Mouse (Mus musculus) yolk sac, embryonic 10.5 days (tissue): Measurements from ENCODE around the gene Nexn.
"Not testable (repeated sequence)": the region's sequence is repeated elsewhere in the genome, so short reads cannot be mapped to it uniquely, and the experiment has no call there.

Experiments
- DNase-seq: peaks from one replicate; pipeline ENCODE4 v3.0.0-alpha.2; 2017; ENCODE audit warnings: low spot score

The Nexn gene

DNA sequence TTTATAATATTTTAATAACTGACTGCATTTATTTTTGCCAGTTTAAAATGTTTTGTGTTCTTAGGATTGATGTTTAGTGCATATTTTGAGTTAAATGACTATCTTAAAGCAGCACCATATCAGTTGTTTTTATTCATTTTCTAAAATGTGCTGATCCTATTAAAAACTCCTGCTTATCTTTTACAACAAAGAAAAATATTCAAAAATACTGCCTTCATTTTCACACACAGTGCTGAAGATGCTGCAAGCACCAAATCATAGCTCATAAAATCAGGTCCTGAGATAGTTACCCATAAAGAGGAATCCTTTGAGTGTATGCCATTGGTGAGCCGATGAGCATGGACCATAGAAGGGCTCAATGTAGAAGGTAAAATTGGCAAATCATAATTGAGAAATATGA is 30.9 kb downstream of the Nexn start:
- no peak for DNase-seq

- no peak for DNase-seq
Measured at GRCm38 (mm10) chr3:152231333-152232100, 34.6 kb downstream of the Nexn start.

- DNase-seq = no peak
Measured at GRCm38 (mm10) chr3:152229271-152229670, 36.9 kb downstream of the Nexn start.

DNA sequence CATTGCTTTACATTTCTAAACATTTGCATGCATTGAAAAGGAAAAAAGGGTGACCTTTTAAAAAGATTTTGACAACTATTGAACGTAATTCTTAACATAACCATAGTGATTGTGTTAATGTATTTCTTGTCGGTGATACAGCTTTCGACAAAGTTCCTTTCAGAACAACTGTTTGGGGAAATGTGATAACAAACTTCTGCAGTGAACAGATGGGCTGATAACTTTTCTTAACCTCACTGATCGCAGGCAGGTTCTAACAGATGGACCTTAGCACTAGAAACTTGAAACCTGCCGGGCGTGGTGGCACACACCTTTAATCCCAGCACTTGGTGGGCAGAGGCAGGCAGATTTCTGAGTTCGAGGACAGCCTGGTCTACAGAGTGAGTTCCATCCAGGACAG is 37.3 kb downstream of the Nexn start:
- no peak for DNase-seq

GRCm38 (mm10) chr3:152225906-152226305 is 40.2 kb downstream of the Nexn start:
- DNase-seq = no peak

DNA sequence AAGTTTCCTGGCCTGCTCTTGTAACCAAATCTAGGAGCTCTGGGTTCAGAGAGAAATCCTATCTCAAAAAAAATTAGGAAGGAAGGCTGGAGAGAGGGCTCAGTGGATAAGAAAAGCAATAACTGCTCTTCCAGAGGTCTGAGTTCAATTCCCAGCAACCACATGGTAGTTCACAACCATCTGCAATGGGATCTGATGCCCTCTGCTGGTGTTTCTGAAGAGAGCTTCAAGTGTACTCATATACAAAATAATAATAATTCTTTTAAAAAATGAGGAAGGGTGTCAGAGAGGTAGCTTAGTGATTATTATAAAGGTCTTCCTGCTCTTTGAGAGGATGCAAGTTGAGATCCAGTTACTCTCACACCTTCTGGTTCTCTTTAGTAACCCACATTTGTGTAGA is 41.2 kb downstream of the Nexn start:
- DNase-seq = no peak

DNA sequence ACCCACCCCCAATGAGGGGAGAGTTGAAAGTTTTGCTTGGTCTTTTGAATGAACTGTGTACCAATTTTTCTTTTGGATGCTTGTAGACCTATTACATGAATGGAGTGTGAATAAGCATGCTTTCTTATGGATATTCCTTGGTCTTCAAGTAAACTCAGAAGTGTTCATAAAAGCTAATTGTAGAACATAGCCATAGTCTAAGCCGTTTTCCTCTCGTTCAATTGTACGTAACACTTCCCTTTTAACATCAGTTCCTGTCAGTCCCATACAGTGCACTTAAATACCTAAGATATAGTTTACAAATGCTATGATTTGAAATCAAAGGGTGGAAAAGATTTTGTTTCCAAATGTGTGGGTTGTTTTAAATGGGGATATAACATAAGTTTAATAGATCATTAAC is 52.7 kb downstream of the Nexn start:
- DNase-seq = no peak

GRCm38 (mm10) chr3:152211731-152212279 is 54.3 kb downstream of the Nexn start:
- no peak for DNase-seq

- DNase-seq = peak; percentile 65
Measured at GRCm38 (mm10) chr3:152210728-152211391, 55.3 kb downstream of the Nexn start.

DNA sequence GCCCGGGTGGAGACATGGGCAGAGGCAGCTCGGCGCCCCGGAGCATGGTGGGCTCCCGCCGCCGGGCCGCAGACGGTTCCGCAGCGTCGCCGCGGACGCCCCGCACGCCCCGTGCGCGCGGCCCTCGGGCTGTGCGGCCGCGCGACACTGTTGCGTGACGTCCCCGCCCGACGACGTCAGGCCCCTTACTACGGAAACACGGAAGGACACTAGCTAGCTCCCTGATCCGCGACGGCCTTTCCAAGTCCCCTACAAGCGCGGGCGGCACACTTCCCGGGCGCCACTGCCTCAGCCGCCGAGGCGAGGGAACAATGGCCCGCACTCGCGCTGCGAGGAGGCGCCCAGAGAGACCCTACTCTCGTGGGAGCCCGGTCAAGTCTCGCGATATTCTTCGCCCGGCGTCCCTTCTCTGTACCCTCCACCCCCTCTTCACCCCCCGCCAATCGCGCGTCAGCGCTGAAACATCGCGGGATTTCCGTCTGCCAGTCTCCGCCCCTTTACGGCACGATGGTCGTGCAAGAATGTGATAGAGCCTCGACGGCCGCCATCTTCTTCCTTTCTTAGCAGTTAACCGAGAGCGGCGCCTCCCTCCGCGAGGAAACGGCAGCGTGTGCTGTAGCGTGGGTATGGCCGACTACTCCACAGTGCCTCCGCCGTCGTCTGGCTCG is 56.0 kb downstream of the Nexn start, which contains the start of the genes Dnajb4 and Fubp1:
Dnajb4 (minus strand) TSS at position 336 of the 668 bp plus-strand sequence.
Fubp1 (plus strand) TSS at position 456 of the 668 bp plus-strand sequence.
- peak; percentile 100 for DNase-seq

GRCm38 (mm10) chr3:152209177-152209966 is 56.8 kb downstream of the Nexn start:
- no peak for DNase-seq

DNA sequence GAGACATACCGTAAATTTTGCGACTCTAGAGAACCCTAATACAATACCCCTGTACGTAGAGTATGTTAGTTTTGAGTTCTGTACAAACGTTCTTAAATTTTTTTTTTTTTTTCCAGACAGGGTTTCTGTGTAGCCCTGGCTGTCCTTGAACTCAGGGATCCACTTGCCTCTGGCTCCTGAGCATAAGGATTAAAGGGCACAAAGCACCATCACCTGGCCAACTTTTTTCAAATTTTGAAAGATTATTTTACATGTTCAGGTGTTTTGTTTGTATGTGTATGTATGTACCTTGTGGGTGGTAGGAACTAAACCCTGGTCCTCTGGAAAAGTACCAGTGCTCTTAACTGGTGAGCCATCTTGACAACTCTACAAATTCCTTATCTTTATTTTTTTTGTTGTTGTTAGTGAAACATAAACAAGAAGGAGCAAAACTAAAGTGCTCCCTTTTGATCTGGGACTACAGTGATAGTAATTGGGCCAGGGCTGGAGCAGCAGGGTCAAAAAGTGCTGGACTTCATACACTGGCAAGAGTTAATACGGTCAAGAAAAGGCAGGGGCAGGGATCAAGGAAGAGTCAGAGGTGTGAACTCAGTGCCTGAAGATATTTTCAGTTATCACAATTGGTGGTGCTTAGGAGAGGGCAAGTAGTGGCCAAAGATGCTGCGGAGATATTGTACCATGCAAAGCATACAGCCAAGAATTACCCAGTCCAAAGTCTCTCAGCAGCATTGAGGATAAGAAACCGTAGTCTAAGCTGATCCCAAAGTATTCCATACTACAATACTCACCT is 57.9 kb downstream of the Nexn start:
- no peak for DNase-seq

DNA sequence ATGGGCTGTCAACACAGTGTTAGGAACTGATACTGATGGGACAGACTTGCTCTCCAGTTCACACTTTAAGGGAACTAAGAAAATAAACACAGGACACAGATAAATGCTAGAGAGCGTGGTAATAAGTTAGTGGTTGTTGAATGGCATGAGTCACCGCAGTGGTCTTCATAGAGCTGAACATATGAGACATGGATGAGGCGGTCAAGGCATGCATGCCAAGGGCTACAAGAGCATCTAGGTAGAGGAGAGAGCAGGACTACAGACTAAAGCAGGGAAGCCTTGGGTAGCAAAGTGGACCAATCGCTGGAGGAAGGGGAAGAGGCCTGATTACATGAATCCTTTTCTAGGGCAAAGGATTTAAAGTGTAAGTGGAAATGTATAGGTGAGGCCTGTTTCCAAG is 59.0 kb downstream of the Nexn start:
- no peak for DNase-seq

DNA sequence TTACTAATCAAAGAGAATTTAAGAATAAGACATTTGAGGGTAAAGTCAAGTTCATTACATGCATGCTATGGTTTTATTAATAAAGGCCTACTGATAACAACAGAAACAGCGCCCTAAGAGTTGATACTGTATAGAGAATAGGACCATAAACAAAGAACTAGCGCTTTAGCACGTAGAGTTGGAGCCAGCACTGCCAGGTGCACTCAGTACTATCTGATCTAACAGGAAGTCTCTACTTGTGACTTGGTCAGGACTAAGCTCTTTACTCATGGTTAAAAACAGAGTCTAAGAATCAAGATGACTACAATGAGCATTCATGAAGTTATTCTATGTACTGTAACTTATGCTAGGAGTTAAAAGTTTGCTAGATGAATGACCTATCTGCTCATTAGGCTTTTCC is 61.6 kb downstream of the Nexn start:
- no peak for DNase-seq

DNA sequence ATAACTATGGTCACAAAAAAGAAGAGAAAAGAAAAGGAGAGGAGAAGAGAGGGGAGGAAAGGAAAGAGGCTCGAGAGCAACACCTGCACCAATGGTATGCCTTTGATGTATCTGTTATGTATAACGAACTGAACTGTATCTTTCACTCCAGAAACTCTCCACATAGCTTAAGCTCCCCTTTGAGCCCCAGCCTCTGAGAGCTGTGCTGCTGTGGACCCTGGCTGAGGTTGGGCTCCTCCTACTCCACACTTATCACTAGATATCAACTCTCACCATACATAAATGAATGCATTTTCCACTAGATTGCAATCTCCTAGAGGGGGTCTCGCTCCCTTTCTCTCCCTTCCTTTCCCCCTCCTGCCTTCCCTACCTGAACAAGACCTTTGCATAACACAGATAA is 62.2 kb downstream of the Nexn start:
- DNase-seq = no peak

DNA sequence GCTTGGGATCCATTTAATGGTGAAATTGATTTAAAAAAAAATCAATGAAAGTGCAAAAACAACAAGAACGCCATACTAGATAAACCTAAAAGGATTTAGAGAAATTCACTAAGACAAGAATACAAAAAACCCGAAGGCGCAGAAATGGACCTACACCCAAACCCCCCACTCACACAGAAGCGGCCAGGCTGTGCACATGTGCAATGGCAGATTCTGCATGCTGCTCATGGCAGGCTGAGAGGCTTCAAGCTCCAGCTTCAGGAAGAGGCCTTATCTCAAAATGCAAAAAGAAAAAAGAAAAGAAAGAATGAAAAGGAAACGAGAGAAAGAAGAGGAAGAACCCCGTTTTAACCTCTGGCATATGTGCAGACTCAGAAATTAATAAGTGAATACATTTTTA is 62.7 kb downstream of the Nexn start:
- no peak for DNase-seq

- DNase-seq = no peak
Measured at GRCm38 (mm10) chr3:152202942-152203341, 63.2 kb downstream of the Nexn start.

DNA sequence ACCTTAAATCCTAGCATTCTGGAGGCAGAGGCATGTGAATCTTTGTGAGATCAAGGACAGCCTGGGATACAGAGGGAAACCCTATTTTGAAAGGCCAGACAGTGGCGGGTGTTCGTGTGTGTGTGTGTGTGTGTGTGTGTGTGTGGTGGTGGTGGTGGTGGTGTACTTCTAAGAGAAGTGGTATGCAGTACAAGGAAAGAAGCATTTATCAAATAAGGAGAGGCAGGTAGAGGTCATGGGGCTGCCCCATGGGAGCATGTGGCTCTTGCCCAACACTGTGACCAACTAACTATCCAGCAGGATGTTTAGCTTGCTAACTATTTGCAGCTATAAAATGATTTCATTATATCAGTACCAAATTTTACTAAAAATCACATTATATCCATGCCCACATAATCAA is 64.5 kb downstream of the Nexn start:
- peak; percentile 50 for DNase-seq

DNA sequence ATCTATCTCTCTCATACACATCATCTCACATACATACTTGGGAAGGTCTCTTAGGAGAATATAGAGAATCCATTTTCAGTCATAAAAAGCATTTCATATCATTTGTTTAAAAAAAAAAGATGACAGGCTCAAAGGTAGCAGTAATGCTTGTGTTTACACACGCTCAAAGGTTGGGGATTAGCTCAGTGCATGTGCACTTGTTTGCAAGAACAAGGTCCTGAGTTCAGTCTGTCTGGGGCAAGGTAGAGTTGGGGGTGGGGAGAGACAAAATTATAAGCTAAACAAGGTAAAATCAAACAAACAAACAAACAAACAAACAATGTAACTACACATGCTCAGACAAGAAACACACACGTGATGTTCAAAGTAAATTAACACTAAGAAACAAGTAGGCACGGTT is 65.0 kb downstream of the Nexn start:
- DNase-seq = peak; percentile 55

DNA sequence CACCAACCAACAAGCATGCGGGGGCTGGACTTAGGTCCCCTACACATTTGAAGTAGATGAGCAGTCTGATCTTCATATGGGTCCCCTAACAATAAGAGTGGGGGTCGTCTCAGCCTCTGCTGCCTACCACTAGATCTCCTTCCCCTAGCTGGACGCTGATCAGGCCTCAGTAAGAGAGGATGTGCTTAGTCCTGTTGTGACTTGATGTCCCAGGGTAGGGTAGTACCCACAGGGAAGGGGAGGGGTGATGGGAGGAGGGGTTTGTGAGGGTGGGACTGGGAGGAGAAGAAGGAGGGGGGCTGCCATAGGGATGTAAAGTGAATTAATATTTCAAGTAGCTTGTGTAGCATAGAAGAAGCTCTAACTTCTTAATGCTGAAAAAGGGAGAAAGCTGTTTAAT is 67.0 kb downstream of the Nexn start:
- DNase-seq = no peak

- not testable (repeated sequence) for DNase-seq
Measured at GRCm38 (mm10) chr3:152197246-152197645, 68.9 kb downstream of the Nexn start.
